Mouse (Mus musculus) WW6 (cell line): ENCODE measurements at regions not wholly inside any gene's neighbourhood (a gene's known extent, or its start where the extent isn't known, plus 50 kb on each side); places are given as distances from the start of the nearest gene placed in this dataset.
"Not testable (repeated sequence)": the region's sequence is repeated elsewhere in the genome, so short reads cannot be mapped to it uniquely, and the experiment has no call there.

Source experiments
- DNase-seq: peaks from one replicate; pipeline ENCODE4 v3.0.0-alpha.2; 2013; ENCODE audit warnings: low read depth, low spot score

GRCm38 (mm10) chr2:78279382-78280056, 333.3 kb upstream of the Cwc22 start:
- no peak for DNase-seq

GRCm38 (mm10) chr2:78278630-78279029, 332.5 kb upstream of the Cwc22 start:
- no peak for DNase-seq

GRCm38 (mm10) chr2:78277699-78278098, 331.5 kb upstream of the Cwc22 start:
- no peak for DNase-seq

GRCm38 (mm10) chr2:78274122-78274521, 327.9 kb upstream of the Cwc22 start:
- no peak for DNase-seq

- DNase-seq, result no peak
Measured at GRCm38 (mm10) chr2:78268705-78269104, 322.5 kb upstream of the Cwc22 start.

- DNase-seq, result no peak
Measured at GRCm38 (mm10) chr2:78267527-78268375, 321.6 kb upstream of the Cwc22 start.

- no peak for DNase-seq
Measured at GRCm38 (mm10) chr2:78253601-78254097, 307.5 kb upstream of the Cwc22 start.

- DNase-seq, result no peak
Measured at GRCm38 (mm10) chr2:78246354-78246753, 300.2 kb upstream of the Cwc22 start.

- no peak for DNase-seq
Measured at GRCm38 (mm10) chr2:78240299-78240698, 294.1 kb upstream of the Cwc22 start.

GRCm38 (mm10) chr2:78225383-78226100, 279.4 kb upstream of the Cwc22 start:
- not testable (repeated sequence) for DNase-seq

GRCm38 (mm10) chr2:78214469-78214868, 268.3 kb upstream of the Cwc22 start:
- no peak for DNase-seq

GRCm38 (mm10) chr2:78205125-78205524, 258.9 kb upstream of the Cwc22 start:
- no peak for DNase-seq

- no peak for DNase-seq
Measured at GRCm38 (mm10) chr2:78196006-78196405, 249.8 kb upstream of the Cwc22 start.

- DNase-seq, result no peak
Measured at GRCm38 (mm10) chr2:78189620-78190019, 243.4 kb upstream of the Cwc22 start.

GRCm38 (mm10) chr2:78184950-78185349, 238.8 kb upstream of the Cwc22 start:
- DNase-seq, result no peak

GRCm38 (mm10) chr2:78173784-78174183, 227.6 kb upstream of the Cwc22 start:
- no peak for DNase-seq

GRCm38 (mm10) chr2:78172819-78173218, 226.6 kb upstream of the Cwc22 start:
- DNase-seq, result no peak

GRCm38 (mm10) chr2:78170162-78170747, 224.1 kb upstream of the Cwc22 start:
- no peak for DNase-seq

- no peak for DNase-seq
Measured at GRCm38 (mm10) chr2:78165429-78165828, 219.3 kb upstream of the Cwc22 start.

GRCm38 (mm10) chr2:78159877-78160485, 213.8 kb upstream of the Cwc22 start:
- DNase-seq, result no peak

GRCm38 (mm10) chr2:78110335-78110734, 164.2 kb upstream of the Cwc22 start:
- no peak for DNase-seq
